Mouse (Mus musculus): ENCODE measurements around the gene Eif3a. TPM values are rescaled to one million over a fixed set of nuclear protein-coding genes. Genes with fewer than 3 reads are reported as not detected.
A peak's percentile ranks its signal among the peaks of the same experiment; 100 is the strongest.

The Eif3a gene
- polyA plus RNA-seq, 1 experiment from 2014 or later = 200 TPM

- Histone ChIP-seq H3K36me3 (replicated peaks; ENCODE audit: control insufficient read depth, insufficient read depth, low read depth, low read length) (peaks cover 2% of the 10 kb centered on the region), H3K27me3 (ENCODE audit: control insufficient read depth, insufficient read depth, low read length) (no peaks in the 10 kb centered on the region), H3K4me1 (ENCODE audit: control insufficient read depth, insufficient read depth, low read length) (no peaks in the 10 kb centered on the region), H3K27ac (replicated peaks; ENCODE audit: low read depth, low read length) (0 out of 2 replicates have a peak overlapping the region, but pooled peaks have one; percentile 28), H3K9ac (replicated peaks; ENCODE audit: low read length) (peak overlapping the region; percentile 65), H3K4me3 (ENCODE audit: low read depth, low read length) (peak overlapping the region; percentile 73), H3K9me3 (replicated peaks; ENCODE audit: control insufficient read depth, low read length) (no peaks in the 10 kb centered on the region), H3K4me2 (ENCODE audit: low read depth, low read length) (peak overlapping the region; percentile 100)
- peak; percentile 70 for ATAC-seq (replicated peaks; ENCODE audit: insufficient number of reproducible peaks, low FRiP score, low TSS enrichment, low read depth)
- under 1% methylated on average over 97 of the region's 115 CpGs for WGBS
- DNase-seq (ENCODE audit: low spot score) = peak; percentile 49
These were observed 34.0 kb downstream of the Eif3a start for GRCm38 (mm10) chr19:60756192-60757098.

GRCm38 (mm10) chr19:60755438-60756191 lies 34.8 kb downstream of the Eif3a start, which contains the start of gene Nanos1:
Gene Nanos1, plus strand, starts transcription at chr19:60755987.
- Histone ChIP-seq H3K9ac (replicated peaks; ENCODE audit: low read length) (peak within 1 kb of the TSS; percentile 65), H3K4me3 (ENCODE audit: low read depth, low read length) (peak within 1 kb of the TSS; percentile 73), H3K4me2 (ENCODE audit: low read depth, low read length) (peak within 1 kb of the TSS; percentile 100), H3K36me3 (replicated peaks; ENCODE audit: control insufficient read depth, insufficient read depth, low read depth, low read length) (peaks cover 2% of the 10 kb centered on the region), H3K9me3 (replicated peaks; ENCODE audit: control insufficient read depth, low read length) (no peaks in the 10 kb centered on the region), H3K4me1 (ENCODE audit: control insufficient read depth, insufficient read depth, low read length) (no peaks in the 10 kb centered on the region), H3K27ac (replicated peaks; ENCODE audit: low read depth, low read length) (0 out of 2 replicates have a peak within 1 kb of the TSS, but pooled peaks have one; percentile 28), H3K27me3 (ENCODE audit: control insufficient read depth, insufficient read depth, low read length) (no peaks in the 10 kb centered on the region)
- ATAC-seq (replicated peaks; ENCODE audit: insufficient number of reproducible peaks, low FRiP score, low TSS enrichment, low read depth) (peak; percentile 91), DNase-seq (ENCODE audit: low spot score) (peak; percentile 92)
- under 1% methylated on average over 49 of the region's 58 CpGs for WGBS

DNA sequence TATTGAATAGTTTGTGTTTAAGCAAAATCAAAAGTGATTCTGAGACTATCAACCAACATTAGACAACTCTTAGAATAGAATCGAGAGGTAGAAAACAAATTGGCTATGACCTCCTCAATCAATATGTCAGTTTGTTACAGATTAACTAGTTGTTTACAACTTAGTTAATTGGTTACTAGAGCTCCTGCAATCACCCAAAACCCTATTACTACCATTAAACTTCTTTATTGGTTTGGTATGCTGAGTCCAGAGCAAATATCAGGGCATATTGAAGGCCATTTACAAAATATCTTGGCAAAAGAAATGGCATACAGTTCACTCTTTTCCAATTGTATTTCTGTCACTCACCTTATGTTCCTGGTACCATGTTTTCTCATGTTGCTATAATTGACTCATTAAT lies 42.7 kb downstream of the Eif3a start:
- DNase-seq (ENCODE audit: low spot score) = no peak

DNA sequence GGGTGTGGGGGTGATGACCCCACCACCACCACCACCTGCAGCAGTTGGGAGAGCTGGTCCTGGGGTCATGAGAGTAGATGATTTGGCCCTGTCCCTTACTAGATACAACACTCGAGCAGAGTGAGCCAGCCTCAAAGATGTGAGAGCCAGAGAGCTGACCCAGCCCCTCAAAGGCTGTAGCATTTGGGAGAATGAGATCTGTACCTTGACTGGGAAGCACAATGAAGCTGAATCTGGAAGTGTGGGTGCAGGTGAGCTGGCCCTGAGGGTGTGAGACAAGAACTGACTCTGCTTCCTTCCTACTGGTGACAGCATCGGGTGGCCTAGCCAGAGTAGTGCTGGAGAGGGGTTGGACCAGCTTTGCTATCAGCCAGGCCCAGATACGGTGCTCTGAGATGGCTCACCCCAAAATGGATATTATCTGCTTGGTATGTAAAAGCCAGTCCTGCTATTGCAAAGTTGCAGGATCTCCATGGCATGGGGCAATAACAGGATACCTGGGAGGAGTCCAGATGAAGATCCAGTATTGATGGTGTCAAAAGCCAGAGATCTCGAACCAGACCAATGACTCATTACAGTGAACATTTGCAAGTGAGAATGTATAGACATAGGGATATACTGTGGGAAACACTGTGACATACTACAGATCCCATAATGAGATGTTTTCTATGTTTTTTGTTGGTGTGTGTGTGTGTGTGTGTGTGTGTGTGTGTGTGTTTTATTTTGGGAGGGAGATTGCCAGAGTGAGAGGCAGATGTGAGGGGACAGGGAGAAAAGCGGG lies 46.5 kb downstream of the Eif3a start:
- ATAC-seq (replicated peaks; ENCODE audit: insufficient number of reproducible peaks, low FRiP score, low TSS enrichment, low read depth) (no peak), DNase-seq (ENCODE audit: low spot score) (no peak)
- H3K27ac ChIP-seq (replicated peaks; ENCODE audit: low read depth, low read length) = no peak overlapping the region
- H3K36me3 ChIP-seq (replicated peaks; ENCODE audit: control insufficient read depth, insufficient read depth, low read depth, low read length) = no peaks in the 10 kb centered on the region
- H3K9me3 ChIP-seq (replicated peaks; ENCODE audit: control insufficient read depth, low read length) = no peaks in the 10 kb centered on the region
- 72% methylated on average over 5 of the region's 5 CpGs for WGBS
- no peak overlapping the region for H3K9ac ChIP-seq (replicated peaks; ENCODE audit: low read length)
- H3K27me3 ChIP-seq (ENCODE audit: control insufficient read depth, insufficient read depth, low read length) = no peaks in the 10 kb centered on the region
- H3K4me1 ChIP-seq (ENCODE audit: control insufficient read depth, insufficient read depth, low read length) = no peaks in the 10 kb centered on the region
- H3K4me2 ChIP-seq (ENCODE audit: low read depth, low read length) = no peak overlapping the region
- H3K4me3 ChIP-seq (ENCODE audit: low read depth, low read length) = no peak overlapping the region

More for the DNA sequence above, 42.7 kb downstream of the Eif3a start:
- Histone ChIP-seq H3K36me3 (replicated peaks; ENCODE audit: control insufficient read depth, insufficient read depth, low read depth, low read length) (no peaks in the 10 kb centered on the region), H3K4me3 (ENCODE audit: low read depth, low read length) (no peak overlapping the region), H3K4me1 (ENCODE audit: control insufficient read depth, insufficient read depth, low read length) (no peaks in the 10 kb centered on the region), H3K27me3 (ENCODE audit: control insufficient read depth, insufficient read depth, low read length) (no peaks in the 10 kb centered on the region), H3K9ac (replicated peaks; ENCODE audit: low read length) (no peak overlapping the region), H3K27ac (replicated peaks; ENCODE audit: low read depth, low read length) (no peak overlapping the region), H3K4me2 (ENCODE audit: low read depth, low read length) (no peak overlapping the region), H3K9me3 (replicated peaks; ENCODE audit: control insufficient read depth, low read length) (no peaks in the 10 kb centered on the region)
- ATAC-seq (replicated peaks; ENCODE audit: insufficient number of reproducible peaks, low FRiP score, low TSS enrichment, low read depth) = no peak
- 79% methylated on average over 1 of the region's 1 CpGs for WGBS

DNA sequence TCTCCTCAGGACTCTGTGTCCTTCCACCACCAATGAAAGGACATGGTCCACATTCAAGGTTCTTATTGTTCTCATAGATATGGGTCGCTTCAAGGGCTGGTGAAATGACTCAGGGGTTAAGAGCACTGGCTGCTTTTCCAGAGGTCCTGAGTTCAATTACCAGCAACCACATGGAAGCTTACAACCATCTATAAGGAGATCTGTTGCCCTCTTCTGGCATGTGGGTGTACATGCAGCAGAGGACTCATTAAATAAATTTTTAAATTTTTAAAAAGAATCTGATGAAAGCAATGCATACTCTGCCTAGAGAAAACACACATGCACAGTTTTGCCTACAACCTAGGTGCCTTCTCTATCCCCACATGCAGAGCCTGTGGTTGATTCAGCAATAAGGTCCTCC lies 49.9 kb downstream of the Eif3a start:
- no peaks in the 10 kb centered on the region for H3K9me3 ChIP-seq (replicated peaks; ENCODE audit: control insufficient read depth, low read length)
- no peaks in the 10 kb centered on the region for H3K4me1 ChIP-seq (ENCODE audit: control insufficient read depth, insufficient read depth, low read length)
- WGBS = 60% methylated on average over 1 of the region's 1 CpGs
- no peaks in the 10 kb centered on the region for H3K27me3 ChIP-seq (ENCODE audit: control insufficient read depth, insufficient read depth, low read length)
- no peak for ATAC-seq (replicated peaks; ENCODE audit: insufficient number of reproducible peaks, low FRiP score, low TSS enrichment, low read depth)
- no peak overlapping the region for H3K4me3 ChIP-seq (ENCODE audit: low read depth, low read length)
- DNase-seq (ENCODE audit: low spot score) = no peak
- no peaks in the 10 kb centered on the region for H3K36me3 ChIP-seq (replicated peaks; ENCODE audit: control insufficient read depth, insufficient read depth, low read depth, low read length)
- no peak overlapping the region for H3K4me2 ChIP-seq (ENCODE audit: low read depth, low read length)
- no peak overlapping the region for H3K9ac ChIP-seq (replicated peaks; ENCODE audit: low read length)
- H3K27ac ChIP-seq (replicated peaks; ENCODE audit: low read depth, low read length) = no peak overlapping the region

GRCm38 (mm10) chr19:60731966-60732365 lies 58.5 kb downstream of the Eif3a start:
- no peaks in the 10 kb centered on the region for H3K9me3 ChIP-seq (replicated peaks; ENCODE audit: control insufficient read depth, low read length)
- WGBS = 81% methylated on average over 1 of the region's 1 CpGs
- H3K27me3 ChIP-seq (ENCODE audit: control insufficient read depth, insufficient read depth, low read length) = no peaks in the 10 kb centered on the region
- no peaks in the 10 kb centered on the region for H3K4me1 ChIP-seq (ENCODE audit: control insufficient read depth, insufficient read depth, low read length)
- H3K36me3 ChIP-seq (replicated peaks; ENCODE audit: control insufficient read depth, insufficient read depth, low read depth, low read length) = no peaks in the 10 kb centered on the region
- H3K27ac ChIP-seq (replicated peaks; ENCODE audit: low read depth, low read length) = no peak overlapping the region
- H3K9ac ChIP-seq (replicated peaks; ENCODE audit: low read length) = no peak overlapping the region
- DNase-seq (ENCODE audit: low spot score) (no peak), ATAC-seq (replicated peaks; ENCODE audit: insufficient number of reproducible peaks, low FRiP score, low TSS enrichment, low read depth) (no peak)
- no peak overlapping the region for H3K4me2 ChIP-seq (ENCODE audit: low read depth, low read length)
- H3K4me3 ChIP-seq (ENCODE audit: low read depth, low read length) = no peak overlapping the region

- 78% methylated on average over 1 of the region's 1 CpGs for WGBS
- no peaks in the 10 kb centered on the region for H3K27me3 ChIP-seq (ENCODE audit: control insufficient read depth, insufficient read depth, low read length)
- no peak overlapping the region for H3K4me3 ChIP-seq (ENCODE audit: low read depth, low read length)
These were observed 59.2 kb downstream of the Eif3a start for GRCm38 (mm10) chr19:60731299-60731698.

More at GRCm38 (mm10) chr19:60731299-60731698, 59.2 kb downstream of the Eif3a start:
- H3K36me3 ChIP-seq (replicated peaks; ENCODE audit: control insufficient read depth, insufficient read depth, low read depth, low read length) = no peaks in the 10 kb centered on the region
- no peak overlapping the region for H3K27ac ChIP-seq (replicated peaks; ENCODE audit: low read depth, low read length)
- no peaks in the 10 kb centered on the region for H3K9me3 ChIP-seq (replicated peaks; ENCODE audit: control insufficient read depth, low read length)
- H3K4me1 ChIP-seq (ENCODE audit: control insufficient read depth, insufficient read depth, low read length) = no peaks in the 10 kb centered on the region
- no peak overlapping the region for H3K4me2 ChIP-seq (ENCODE audit: low read depth, low read length)
- DNase-seq (ENCODE audit: low spot score) (no peak), ATAC-seq (replicated peaks; ENCODE audit: insufficient number of reproducible peaks, low FRiP score, low TSS enrichment, low read depth) (no peak)
- H3K9ac ChIP-seq (replicated peaks; ENCODE audit: low read length) = no peak overlapping the region
